ENCODE assay signal across 9 mouse cellular contexts in genomic region chr19:29334068-29334745, GRCm38 (mm10). TPM values are rescaled to one million over a fixed set of nuclear protein-coding genes. Genes with fewer than 3 reads are reported as not detected.
DNase-seq lines count a peak whose midpoint lies in the region; ATAC-seq and TF ChIP-seq lines count a peak whose summit lies in the region.
"Had no signal": no experiment of that assay in that cellular context is flagged by ENCODE, and none has a peak within 500 bp of the region (broad histone marks: within the 10 kb centered on the region; RNA-seq: fewer than 3 reads in every experiment).

TSS of gene Rln1 (minus strand) at chr19:29334670.

- no peaks in the 10 kb centered on the region for H3K36me3 ChIP-seq in hindbrain, embryonic 14.5 days (replicated peaks; ENCODE audit: control insufficient read depth, insufficient read depth)
- no peaks in the 10 kb centered on the region for H3K36me3 ChIP-seq in limb, embryonic 14.5 days (ENCODE audit: control insufficient read depth, insufficient read depth, low read length)

- peak within 1 kb of the TSS; percentile 51; the same call in 1 of the 2 replicates for H3K27ac ChIP-seq in hindbrain, embryonic 14.5 days
- no peak within 1 kb of the TSS for H3K27ac ChIP-seq in limb, embryonic 14.5 days (replicated peaks; ENCODE audit: low read depth, low read length)
- H3K27ac ChIP-seq: macrophage had no signal

- no peak for TF ChIP-seq POLR2A in limb, embryonic 14.5 days (IDR thresholded peaks at IDR 0.05; ENCODE audit: borderline replicate concordance, extremely low read depth, insufficient read depth, insufficient read length)

- peaks cover 10% of the 10 kb centered on the region; the same call in 1 of the 2 replicates for H3K4me1 ChIP-seq in hindbrain, embryonic 14.5 days (replicated peaks; ENCODE audit: control insufficient read depth, insufficient read depth, low read length)
- H3K4me1 ChIP-seq in limb, embryonic 14.5 days (ENCODE audit: control insufficient read depth, insufficient read depth, low read length) = no peaks in the 10 kb centered on the region

- peak within 1 kb of the TSS; percentile 88 for H3K4me2 ChIP-seq in hindbrain, embryonic 14.5 days (replicated peaks)
- H3K4me2 ChIP-seq in limb, embryonic 14.5 days (replicated peaks; ENCODE audit: low read depth, low read length, severe bottlenecking) = peak within 1 kb of the TSS; percentile 73

- H3K27me3 ChIP-seq in hindbrain, embryonic 14.5 days (ENCODE audit: control insufficient read depth, insufficient read depth, low read length) = no peaks in the 10 kb centered on the region
- no peaks in the 10 kb centered on the region for H3K27me3 ChIP-seq in limb, embryonic 14.5 days (ENCODE audit: control insufficient read depth, insufficient read depth, low read length)

- H3K9ac ChIP-seq in hindbrain, embryonic 14.5 days = peak within 1 kb of the TSS; percentile 73
- peak within 1 kb of the TSS; percentile 65 for H3K9ac ChIP-seq in limb, embryonic 14.5 days (ENCODE audit: low read depth, low read length, severe bottlenecking)

- no peaks in the 10 kb centered on the region for H3K9me3 ChIP-seq in hindbrain, embryonic 14.5 days (ENCODE audit: control insufficient read depth, low read length)
- no peaks in the 10 kb centered on the region for H3K9me3 ChIP-seq in limb, embryonic 14.5 days (ENCODE audit: control insufficient read depth, low read length)

- peak; percentile 49 to 55 for DNase-seq in layer of hippocampus, postnatal 10 days (ENCODE audit: low spot score in 2 of 2)
- no peak for DNase-seq in layer of hippocampus, adult 11-12 months (ENCODE audit: low spot score)
- peak; percentile 51 for DNase-seq in brain, adult 2 months (ENCODE audit: low read depth, low spot score)
- peak; percentile 55 for DNase-seq in hindbrain, embryonic 14.5 days (ENCODE audit: low spot score)
- peak; percentile 49 for DNase-seq in limb, embryonic 14.5 days (ENCODE audit: low spot score)
- peak; percentile 31 for DNase-seq in ovary, postnatal 36 days (ENCODE audit: low spot score)
- DNase-seq in c-Kit-positive CD71-positive TER-119-positive erythroid progenitor cells, embryonic 14.5 days (ENCODE audit: low spot score) = no peak

- peak within 1 kb of the TSS; percentile 45 for H3K4me3 ChIP-seq in hindbrain, embryonic 14.5 days (replicated peaks; ENCODE audit: low read length)
- H3K4me3 ChIP-seq in limb, embryonic 14.5 days (replicated peaks; ENCODE audit: low read length) = peak within 1 kb of the TSS; percentile 39

- ATAC-seq in erythroblast, adult 5-6 weeks (replicated peaks; ENCODE audit: low FRiP score, poor library complexity, severe bottlenecking) = 0 out of 2 replicates have a peak, but pooled peaks have one; percentile 46
- peak; percentile 77; the same call in 1 of the 2 replicates for ATAC-seq in hindbrain, embryonic 14.5 days (ENCODE audit: low FRiP score)
- ATAC-seq in limb, embryonic 14.5 days (ENCODE audit: low FRiP score, low read depth) = no peak

- WGBS in hindbrain, embryonic 14.5 days = 4% methylated on average over 23 of the region's 23 CpGs
- WGBS in limb, embryonic 14.5 days = under 1% methylated on average over 23 of the region's 23 CpGs

RNA-seq across cellular contexts. Expression of gene Rln1, which starts in this region (rescaled TPM):
- 1 to 10 TPM; 2.1 to 2.4 TPM for total RNA-seq in layer of hippocampus, postnatal 10 days (2021)
- total RNA-seq in erythroblast, adult 5-6 weeks (2015; ENCODE audit: low replicate concordance) = not detected in 2 replicates
- not detected in 2 replicates for total RNA-seq in erythroblast, adult 5-6 weeks (2017; ENCODE audit: low replicate concordance)
- 3.2 and 4.4 TPM in 2 replicates for polyA plus RNA-seq in hindbrain, embryonic 14.5 days (2014; fragmentation: Nextera tagmentation; extraction: Ambion mirVana)
- 0.19 and 0.41 TPM in 2 replicates for polyA plus RNA-seq in limb, embryonic 14.5 days (2012; rRNA removed)
- 0.68 TPM in 1 of 2 replicates, not detected in the other for polyA plus RNA-seq in limb, embryonic 14.5 days (2014; fragmentation: Nextera tagmentation; extraction: Ambion mirVana)
- polyA plus RNA-seq: macrophage had no signal

Comparison
In these comparisons a context has a peak if more than half of its experiments do, and no peak if none do; other contexts are left out.
1. DNase-seq: peak in layer of hippocampus, postnatal 10 days (2 of 2), brain, adult 2 months (single experiment), hindbrain, embryonic 14.5 days (single experiment) and ovary, postnatal 36 days (single experiment); none in layer of hippocampus, adult 11-12 months (single experiment) and c-Kit-positive CD71-positive TER-119-positive erythroid progenitor cells, embryonic 14.5 days (single experiment).
2. Peak in ATAC-seq in erythroblast, adult 5-6 weeks; RNA of the gene not detected or under 1 TPM.
3. Peak in DNase-seq, H3K4me3 ChIP-seq, H3K9ac ChIP-seq and H3K4me2 ChIP-seq in limb, embryonic 14.5 days; RNA of the gene not detected or under 1 TPM.